Mouse (Mus musculus): Measurements from ENCODE around the gene Cops3. TPM values are rescaled to one million over a fixed set of nuclear protein-coding genes. Genes with fewer than 3 reads are reported as not detected.

Cops3 gene
- polyA plus RNA-seq, 1 experiment from 2014 or later: 53.8 TPM

- WGBS (ENCODE audit: missing documents): 95% methylated on average over 21 of the region's 22 CpGs
Measured at GRCm38 (mm10) chr11:59804409-59805110, 35.1 kb downstream of the Cops3 start.

GRCm38 (mm10) chr11:59803516-59803915, 36.1 kb downstream of the Cops3 start:
- H3K79me2 ChIP-seq (ENCODE audit: inconsistent target): peaks cover 100% of the 10 kb centered on the region
- H3K4me3 ChIP-seq (ENCODE audit: inconsistent target): no peak overlapping the region
- H3K36me3 ChIP-seq (ENCODE audit: inconsistent target): peaks cover 93% of the 10 kb centered on the region
- no peak overlapping the region for H3K27ac ChIP-seq
- 93% methylated on average over 10 of the region's 14 CpGs for WGBS (ENCODE audit: missing documents)

More at GRCm38 (mm10) chr11:59804409-59805110, 35.1 kb downstream of the Cops3 start:
- Histone ChIP-seq H3K4me3 (ENCODE audit: inconsistent target) (no peak overlapping the region), H3K79me2 (ENCODE audit: inconsistent target) (peaks cover 100% of the 10 kb centered on the region), H3K27ac (no peak overlapping the region), H3K36me3 (ENCODE audit: inconsistent target) (peaks cover 82% of the 10 kb centered on the region)

- Histone ChIP-seq H3K27ac (no peak overlapping the region), H3K79me2 (ENCODE audit: inconsistent target) (peaks cover 99% of the 10 kb centered on the region), H3K4me3 (ENCODE audit: inconsistent target) (no peak overlapping the region), H3K36me3 (ENCODE audit: inconsistent target) (peaks cover 100% of the 10 kb centered on the region)
- 96% methylated on average over 8 of the region's 8 CpGs for WGBS (ENCODE audit: missing documents)
Measured at GRCm38 (mm10) chr11:59801881-59802280, 37.8 kb downstream of the Cops3 start.

- Histone ChIP-seq H3K79me2 (ENCODE audit: inconsistent target) (peaks cover 84% of the 10 kb centered on the region; the same call in 1 of the 2 replicates), H3K36me3 (ENCODE audit: inconsistent target) (peaks cover 100% of the 10 kb centered on the region), H3K27ac (no peak overlapping the region), H3K4me3 (ENCODE audit: inconsistent target) (no peak overlapping the region)
- WGBS (ENCODE audit: missing documents): 99% methylated on average over 10 of the region's 10 CpGs
Measured at GRCm38 (mm10) chr11:59800412-59800811, 39.2 kb downstream of the Cops3 start.

GRCm38 (mm10) chr11:59793390-59793789, 46.2 kb downstream of the Cops3 start:
- Histone ChIP-seq H3K4me3 (ENCODE audit: inconsistent target) (no peak overlapping the region), H3K79me2 (ENCODE audit: inconsistent target) (peaks cover 14% of the 10 kb centered on the region; the same call in 1 of the 2 replicates), H3K36me3 (ENCODE audit: inconsistent target) (peaks cover 70% of the 10 kb centered on the region), H3K27ac (no peak overlapping the region)
- WGBS (ENCODE audit: missing documents): 94% methylated on average over 6 of the region's 6 CpGs

GRCm38 (mm10) chr11:59789311-59789710, 50.3 kb downstream of the Cops3 start:
- no peak overlapping the region for H3K4me3 ChIP-seq (ENCODE audit: inconsistent target)
- WGBS (ENCODE audit: missing documents): 100% methylated on average over 1 of the region's 1 CpGs
- H3K36me3 ChIP-seq (ENCODE audit: inconsistent target): peaks cover 29% of the 10 kb centered on the region
- H3K27ac ChIP-seq: no peak overlapping the region
- no peaks in the 10 kb centered on the region for H3K79me2 ChIP-seq (ENCODE audit: inconsistent target)

GRCm38 (mm10) chr11:59787199-59787781, 52.3 kb downstream of the Cops3 start, which contains the start of gene Pld6:
Gene Pld6 (minus strand): TSS chr11:59787645.
- Histone ChIP-seq H3K79me2 (ENCODE audit: inconsistent target) (no peaks in the 10 kb centered on the region), H3K27ac (no peak within 1 kb of the TSS), H3K36me3 (ENCODE audit: inconsistent target) (peaks cover 11% of the 10 kb centered on the region), H3K4me3 (ENCODE audit: inconsistent target) (no peak within 1 kb of the TSS)
- WGBS (ENCODE audit: missing documents): 6% methylated on average over 50 of the region's 51 CpGs

- Histone ChIP-seq H3K27ac (no peak overlapping the region), H3K79me2 (ENCODE audit: inconsistent target) (no peaks in the 10 kb centered on the region), H3K4me3 (ENCODE audit: inconsistent target) (no peak overlapping the region), H3K36me3 (ENCODE audit: inconsistent target) (peaks cover 4% of the 10 kb centered on the region; the same call in 1 of the 2 replicates)
- WGBS (ENCODE audit: missing documents): 59% methylated on average over 15 of the region's 15 CpGs
Measured at GRCm38 (mm10) chr11:59786444-59787198, 53.0 kb downstream of the Cops3 start.

- Histone ChIP-seq H3K27ac (no peak overlapping the region), H3K4me3 (ENCODE audit: inconsistent target) (no peak overlapping the region), H3K36me3 (ENCODE audit: inconsistent target) (no peaks in the 10 kb centered on the region), H3K79me2 (ENCODE audit: inconsistent target) (no peaks in the 10 kb centered on the region)
- 89% methylated on average over 6 of the region's 6 CpGs for WGBS (ENCODE audit: missing documents)
Measured at GRCm38 (mm10) chr11:59783591-59783990, 56.0 kb downstream of the Cops3 start.

GRCm38 (mm10) chr11:59782091-59782590, 57.5 kb downstream of the Cops3 start:
- H3K79me2 ChIP-seq (ENCODE audit: inconsistent target): no peaks in the 10 kb centered on the region
- no peak overlapping the region for H3K4me3 ChIP-seq (ENCODE audit: inconsistent target)
- WGBS (ENCODE audit: missing documents): 83% methylated on average over 7 of the region's 7 CpGs
- H3K27ac ChIP-seq: no peak overlapping the region
- no peaks in the 10 kb centered on the region for H3K36me3 ChIP-seq (ENCODE audit: inconsistent target)

- no peak overlapping the region for H3K27ac ChIP-seq
- no peak overlapping the region for H3K4me3 ChIP-seq (ENCODE audit: inconsistent target)
- 95% methylated on average over 4 of the region's 4 CpGs for WGBS (ENCODE audit: missing documents)
- no peaks in the 10 kb centered on the region for H3K79me2 ChIP-seq (ENCODE audit: inconsistent target)
- H3K36me3 ChIP-seq (ENCODE audit: inconsistent target): no peaks in the 10 kb centered on the region
Measured at GRCm38 (mm10) chr11:59780241-59780640, 59.4 kb downstream of the Cops3 start.

GRCm38 (mm10) chr11:59779406-59779805, 60.2 kb downstream of the Cops3 start:
- Histone ChIP-seq H3K27ac (no peak overlapping the region), H3K4me3 (ENCODE audit: inconsistent target) (no peak overlapping the region), H3K36me3 (ENCODE audit: inconsistent target) (no peaks in the 10 kb centered on the region), H3K79me2 (ENCODE audit: inconsistent target) (no peaks in the 10 kb centered on the region)
- 86% methylated on average over 4 of the region's 4 CpGs for whole genome bisulfite sequencing (ENCODE audit: missing documents)

- 100% methylated on average over 1 of the region's 1 CpGs for WGBS (ENCODE audit: missing documents)
- no peak overlapping the region for H3K27ac ChIP-seq
- no peaks in the 10 kb centered on the region for H3K79me2 ChIP-seq (ENCODE audit: inconsistent target)
- H3K36me3 ChIP-seq (ENCODE audit: inconsistent target): no peaks in the 10 kb centered on the region
- H3K4me3 ChIP-seq (ENCODE audit: inconsistent target): no peak overlapping the region
Measured at GRCm38 (mm10) chr11:59778874-59779223, 60.8 kb downstream of the Cops3 start.

- Histone ChIP-seq H3K4me3 (ENCODE audit: inconsistent target) (no peak overlapping the region), H3K79me2 (ENCODE audit: inconsistent target) (no peaks in the 10 kb centered on the region), H3K36me3 (ENCODE audit: inconsistent target) (no peaks in the 10 kb centered on the region), H3K27ac (no peak overlapping the region)
- 60% methylated on average over 9 of the region's 9 CpGs for WGBS (ENCODE audit: missing documents)
Measured at GRCm38 (mm10) chr11:59778181-59778873, 61.3 kb downstream of the Cops3 start.

Measured in macrophage (primary cell).